Mouse (Mus musculus) testis, adult 2 months (tissue): ENCODE measurements at regions not wholly inside any gene's neighbourhood (a gene's known extent, or its start where the extent isn't known, plus 50 kb on each side); places are given as distances from the start of the nearest gene placed in this dataset.

Experiments used
- H3K27ac ChIP-seq: fragments of 200-500 bp; 2 replicates; pipeline ENCODE4 v1.5.1; 2012; ENCODE audit warnings: low read depth, low read length; ENCODE audit not compliant: control insufficient read depth, insufficient read depth
- H3K27me3 ChIP-seq: fragments of 200-500 bp; 2 replicates; pipeline ENCODE4 v1.6.1; 2012; ENCODE audit warnings: mild to moderate bottlenecking, low read length, moderate library complexity; ENCODE audit not compliant: control insufficient read depth, insufficient read depth
- H3K36me3 ChIP-seq: fragments of 200-500 bp; 2 replicates; pipeline ENCODE4 v1.6.1; 2012; ENCODE audit warnings: mild to moderate bottlenecking, low read length; ENCODE audit not compliant: control insufficient read depth, insufficient read depth
- H3K4me1 ChIP-seq: fragments of 200-500 bp; 2 replicates; pipeline ENCODE4 v1.6.1; 2012; ENCODE audit warnings: low read length; ENCODE audit not compliant: control insufficient read depth, insufficient read depth
- H3K4me3 ChIP-seq: fragments of 200-500 bp; 2 replicates; pipeline ENCODE4 v1.5.1; 2012; ENCODE audit warnings: low read depth, mild to moderate bottlenecking, low read length, moderate library complexity, mixed read lengths; ENCODE audit not compliant: control insufficient read depth
- CTCF ChIP-seq: fragments of 200-500 bp; IDR thresholded peaks from 2 replicates; pipeline ENCODE4 v1.5.1; 2012; ENCODE audit warnings: low read depth, mild to moderate bottlenecking, inconsistent platforms, low read length, moderate library complexity; ENCODE audit not compliant: control insufficient read depth, insufficient read depth, insufficient replicate concordance
- POLR2A ChIP-seq: fragments of 200-500 bp; IDR thresholded peaks from 2 replicates; pipeline ENCODE4 v1.6.1; 2012; ENCODE audit warnings: low read depth, mild to moderate bottlenecking, inconsistent platforms, low read length, moderate library complexity; ENCODE audit not compliant: control insufficient read depth

GRCm38 (mm10) chr19:14802909-14803650 lies 205.2 kb upstream of the Tle4 start:
- TF ChIP-seq CTCF, result no peak
- no peak for TF ChIP-seq POLR2A

GRCm38 (mm10) chr19:14801669-14802068 lies 203.8 kb upstream of the Tle4 start:
- Histone ChIP-seq H3K4me3 (no peak overlapping the region), H3K4me1 (no peaks in the 10 kb centered on the region), H3K27me3 (no peaks in the 10 kb centered on the region), H3K27ac (no peak overlapping the region), H3K36me3 (no peaks in the 10 kb centered on the region)
- TF ChIP-seq POLR2A (no peak), CTCF (no peak)

More at GRCm38 (mm10) chr19:14802909-14803650, 205.2 kb upstream of the Tle4 start:
- H3K27ac ChIP-seq, result no peak overlapping the region
- H3K36me3 ChIP-seq, result no peaks in the 10 kb centered on the region
- H3K4me1 ChIP-seq, result no peaks in the 10 kb centered on the region
- H3K4me3 ChIP-seq, result no peak overlapping the region
- no peaks in the 10 kb centered on the region for H3K27me3 ChIP-seq

GRCm38 (mm10) chr19:14799002-14799401 lies 201.2 kb upstream of the Tle4 start:
- Histone ChIP-seq H3K4me3 (no peak overlapping the region), H3K27me3 (no peaks in the 10 kb centered on the region), H3K27ac (no peak overlapping the region), H3K36me3 (no peaks in the 10 kb centered on the region), H3K4me1 (no peaks in the 10 kb centered on the region)
- TF ChIP-seq POLR2A (no peak), CTCF (no peak)

- H3K27ac ChIP-seq, result no peak overlapping the region
- no peaks in the 10 kb centered on the region for H3K4me1 ChIP-seq
- no peaks in the 10 kb centered on the region for H3K27me3 ChIP-seq
- no peak overlapping the region for H3K4me3 ChIP-seq
- TF ChIP-seq CTCF (no peak), POLR2A (no peak)
- H3K36me3 ChIP-seq, result no peaks in the 10 kb centered on the region
These were observed 200.6 kb upstream of the Tle4 start for GRCm38 (mm10) chr19:14798417-14798816.

- no peak overlapping the region for H3K27ac ChIP-seq
- H3K36me3 ChIP-seq, result no peaks in the 10 kb centered on the region
- TF ChIP-seq CTCF (no peak), POLR2A (no peak)
- H3K4me1 ChIP-seq, result no peaks in the 10 kb centered on the region
- no peak overlapping the region for H3K4me3 ChIP-seq
- no peaks in the 10 kb centered on the region for H3K27me3 ChIP-seq
These were observed 198.1 kb upstream of the Tle4 start for GRCm38 (mm10) chr19:14795910-14796309.

GRCm38 (mm10) chr19:14789992-14790391 lies 192.1 kb upstream of the Tle4 start:
- H3K27me3 ChIP-seq, result no peaks in the 10 kb centered on the region
- no peak overlapping the region for H3K27ac ChIP-seq
- TF ChIP-seq CTCF (no peak), POLR2A (no peak)
- H3K4me3 ChIP-seq, result no peak overlapping the region
- H3K4me1 ChIP-seq, result no peaks in the 10 kb centered on the region
- no peaks in the 10 kb centered on the region for H3K36me3 ChIP-seq

- H3K27ac ChIP-seq, result no peak overlapping the region
- no peaks in the 10 kb centered on the region for H3K27me3 ChIP-seq
- H3K4me1 ChIP-seq, result no peaks in the 10 kb centered on the region
- no peak for TF ChIP-seq CTCF
- TF ChIP-seq POLR2A, result no peak
- H3K36me3 ChIP-seq, result no peaks in the 10 kb centered on the region
- H3K4me3 ChIP-seq, result no peak overlapping the region
These were observed 190.8 kb upstream of the Tle4 start for GRCm38 (mm10) chr19:14788630-14789029.
